Mouse (Mus musculus) cerebellum, adult 2 months (tissue): ENCODE measurements around the gene Rexo1.

Source experiments
- CTCF ChIP-seq: fragments of 200-500 bp; IDR thresholded peaks from 2 replicates; pipeline ENCODE4 v1.5.1; 2011; ENCODE audit warnings: low read depth, mild to moderate bottlenecking, control low read depth, low read length, moderate library complexity, borderline replicate concordance; ENCODE audit not compliant: insufficient read depth
- POLR2A ChIP-seq: fragments of 200-500 bp; IDR thresholded peaks from 2 replicates; pipeline ENCODE4 v1.6.1; 2011; ENCODE audit warnings: low read length, control low read depth, borderline replicate concordance; ENCODE audit not compliant: insufficient read depth

GRCm38 (mm10) chr10:80589879-80590854, 28.8 kb upstream of the Rexo1 start, which contains the start of gene Abhd17a:
- TF ChIP-seq POLR2A, result peak; percentile 85
- no peak for TF ChIP-seq CTCF
